Mouse (Mus musculus): ENCODE data around the gene Soga1.

The Soga1 gene

DNA sequence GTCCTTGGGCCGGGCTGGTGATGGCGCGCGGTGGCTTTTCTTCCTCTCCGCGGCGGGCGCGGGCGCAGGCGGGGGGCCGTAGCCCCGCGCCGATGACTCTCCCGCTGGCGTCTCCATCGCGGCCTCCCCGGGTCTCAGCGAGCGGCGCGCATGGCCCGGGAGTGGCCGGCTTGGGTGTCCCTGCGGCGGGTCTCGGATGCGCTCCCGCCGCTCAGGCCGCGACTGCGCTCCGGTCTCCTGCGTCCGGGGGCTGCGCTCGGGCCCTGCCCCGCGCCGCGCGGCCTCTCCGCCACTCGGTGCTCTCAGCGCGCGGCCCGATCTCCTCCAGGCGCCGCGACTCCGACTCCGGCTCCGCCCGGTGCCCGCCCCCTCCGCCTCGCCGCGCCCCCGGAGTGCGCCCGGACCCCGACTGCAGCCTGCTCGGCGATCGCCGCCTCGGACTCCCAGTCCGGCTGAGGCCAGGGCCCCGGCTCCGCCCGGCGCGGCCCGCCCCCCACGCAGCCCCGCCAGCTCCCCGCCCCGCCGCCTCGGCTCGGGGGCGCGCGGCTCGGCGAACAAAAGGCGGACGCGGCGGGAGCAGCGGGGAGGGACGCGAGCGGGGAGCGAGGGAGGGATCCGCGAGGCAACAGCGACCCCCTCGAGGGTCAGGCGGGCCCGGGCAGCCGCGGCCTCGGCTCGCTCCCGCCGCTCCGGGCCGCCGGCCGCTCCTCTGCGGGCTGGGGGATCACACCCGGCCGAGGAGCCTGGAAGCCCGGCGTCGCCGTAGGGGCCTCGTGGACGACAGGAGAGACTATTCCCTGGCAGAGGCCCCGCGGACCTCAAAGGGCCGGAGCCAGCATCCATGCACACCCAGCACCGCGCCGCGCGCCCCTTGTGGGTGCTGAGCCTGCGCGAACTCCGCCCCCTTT, at the start of gene Soga1:
TSS of gene Soga1 (minus strand) at position 462 of the 908 bp plus-strand sequence.
- peak; percentile 88 for DNase-seq

GRCm38 (mm10) chr2:157128072-157128471, 49.0 kb upstream of the Soga1 start:
- DNase-seq = no peak

- DNase-seq = no peak
Observed at GRCm38 (mm10) chr2:157127370-157127769, 48.3 kb upstream of the Soga1 start.

DNA sequence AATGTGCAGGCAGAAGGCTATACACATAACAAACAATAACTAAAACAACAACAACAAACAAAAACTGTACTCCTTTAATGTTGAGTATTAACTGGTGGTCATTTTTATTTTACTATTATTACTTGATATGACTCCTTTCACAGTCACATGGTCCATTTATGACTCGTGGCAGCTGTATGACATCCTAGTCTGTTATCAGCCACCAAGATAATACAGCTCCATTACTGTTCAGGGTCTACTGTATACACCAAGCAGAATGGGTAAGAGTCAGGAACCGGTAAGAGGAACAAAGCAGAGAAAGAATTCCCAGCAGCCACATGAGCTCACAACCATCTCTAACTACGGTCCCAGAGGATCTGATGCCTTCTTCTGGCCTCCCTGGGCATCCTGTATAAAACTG, 46.2 kb upstream of the Soga1 start:
- no peak for DNase-seq

GRCm38 (mm10) chr2:157121766-157122165, 42.7 kb upstream of the Soga1 start:
- DNase-seq = no peak

DNA sequence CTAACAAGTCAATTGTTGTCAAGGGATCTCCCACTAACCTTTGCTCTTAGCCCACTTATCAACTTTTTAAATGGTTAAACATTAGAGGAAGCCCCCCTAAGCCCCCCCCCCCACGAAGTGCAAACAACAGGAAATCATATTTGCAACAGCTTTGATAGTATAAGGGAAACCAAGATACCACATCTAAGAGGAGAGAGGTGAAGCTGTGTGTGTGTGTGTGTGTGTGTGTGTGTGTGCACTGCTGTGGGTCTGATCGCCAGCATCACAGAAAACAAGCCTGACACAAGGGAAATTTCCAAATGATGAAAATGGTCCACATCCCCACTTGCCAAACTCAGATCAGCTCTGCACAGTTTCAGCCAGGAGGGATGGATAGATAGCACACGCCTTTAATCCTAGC, 40.0 kb upstream of the Soga1 start:
- no peak for DNase-seq

GRCm38 (mm10) chr2:157118556-157118955, 39.5 kb upstream of the Soga1 start:
- DNase-seq = no peak

DNA sequence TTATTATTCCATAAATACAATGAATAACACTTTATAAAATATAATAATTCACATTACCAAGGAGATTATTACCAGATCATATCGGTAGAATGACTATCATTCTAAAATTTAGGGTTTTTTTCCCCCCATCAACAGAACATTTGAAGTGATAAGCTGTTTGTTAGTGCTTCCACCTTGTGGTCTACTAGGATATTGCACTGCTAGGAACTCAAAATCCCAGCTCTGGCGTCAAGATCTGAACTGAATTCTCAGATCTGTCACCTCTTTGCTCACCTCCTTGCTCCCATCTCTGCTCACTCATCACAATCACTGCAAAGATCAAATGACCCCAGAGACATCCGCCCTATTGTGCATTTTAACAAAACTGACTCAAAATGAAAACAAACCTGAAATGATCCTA, 37.9 kb upstream of the Soga1 start:
- no peak for DNase-seq

DNA sequence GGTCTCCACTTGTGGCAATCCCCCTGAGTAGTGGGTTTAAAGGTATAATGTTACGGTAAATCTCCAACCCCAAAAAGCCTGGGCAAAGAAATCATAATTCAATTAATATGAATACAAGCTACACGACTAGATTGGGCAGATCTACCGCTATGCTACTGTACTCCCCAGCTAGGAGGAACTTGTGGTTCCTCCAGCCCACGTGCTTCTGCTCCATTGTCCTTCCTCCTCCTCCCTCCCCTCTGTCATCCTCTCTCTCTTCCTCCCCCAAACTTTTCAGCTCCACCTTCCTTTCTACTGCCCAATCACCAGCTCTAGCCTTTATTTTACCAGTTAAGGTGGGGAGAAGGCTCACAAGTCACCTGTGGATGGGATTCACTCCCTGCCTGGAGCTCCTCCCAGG, 29.2 kb upstream of the Soga1 start:
- no peak for DNase-seq

DNA sequence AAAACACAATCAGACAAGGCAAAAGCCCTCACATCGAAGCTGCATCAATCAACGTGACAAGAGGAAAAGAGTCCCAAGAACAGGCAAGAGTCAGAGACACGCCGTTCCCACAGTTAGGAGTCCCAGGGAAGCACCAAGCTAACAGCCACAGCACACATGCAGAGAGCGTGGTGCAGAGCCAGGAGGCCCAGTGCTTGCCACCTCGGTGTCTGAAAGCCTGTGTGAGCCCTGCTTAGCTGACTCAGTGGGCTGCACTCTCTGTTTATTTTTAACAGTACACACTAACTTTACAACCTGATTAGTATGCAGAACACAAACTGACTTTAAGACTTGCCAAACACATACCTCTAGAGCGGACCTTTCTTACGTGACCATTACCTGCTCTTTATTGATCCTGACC, 25.4 kb upstream of the Soga1 start:
- DNase-seq = no peak

DNA sequence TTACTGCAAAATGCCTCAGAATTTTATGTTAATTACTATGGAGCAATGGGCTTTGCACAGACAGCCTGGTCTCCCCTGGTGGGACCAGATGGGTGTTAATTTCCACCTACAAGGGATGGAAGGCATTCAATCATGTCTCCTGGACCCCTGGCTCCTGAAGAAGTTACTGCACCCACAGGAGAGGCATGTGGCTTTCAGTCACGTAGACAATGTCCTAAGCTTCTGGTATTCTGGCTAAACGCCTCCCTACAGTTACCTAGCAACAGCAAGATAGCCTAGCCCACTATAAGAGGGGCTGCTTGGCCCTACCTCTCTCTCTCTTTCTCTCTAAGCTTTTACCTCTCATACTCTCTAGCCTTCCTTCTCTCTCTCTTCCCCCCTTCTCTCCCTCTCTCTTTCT, 23.2 kb upstream of the Soga1 start:
- DNase-seq = no peak

GRCm38 (mm10) chr2:157101650-157102049, 22.6 kb upstream of the Soga1 start:
- no peak for DNase-seq

DNA sequence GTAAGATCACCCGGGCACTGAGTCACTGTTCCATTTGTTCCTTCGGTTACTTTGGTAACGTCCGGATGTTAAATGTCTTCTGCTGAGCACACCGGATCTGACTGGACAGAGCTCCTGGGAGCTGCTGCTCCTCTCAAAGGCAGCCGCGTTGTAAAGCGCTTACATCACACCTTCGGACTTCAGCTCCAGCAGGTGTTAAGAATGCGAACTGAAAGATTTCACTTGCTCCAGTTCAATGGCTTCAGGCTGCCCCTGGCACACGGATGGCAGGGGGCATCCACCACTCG, 21.2 kb upstream of the Soga1 start:
- no peak for DNase-seq

- no peak for DNase-seq
Observed at GRCm38 (mm10) chr2:157099532-157100318, 20.7 kb upstream of the Soga1 start.

GRCm38 (mm10) chr2:157095005-157095755, 16.1 kb upstream of the Soga1 start:
- DNase-seq = peak; percentile 72

DNA sequence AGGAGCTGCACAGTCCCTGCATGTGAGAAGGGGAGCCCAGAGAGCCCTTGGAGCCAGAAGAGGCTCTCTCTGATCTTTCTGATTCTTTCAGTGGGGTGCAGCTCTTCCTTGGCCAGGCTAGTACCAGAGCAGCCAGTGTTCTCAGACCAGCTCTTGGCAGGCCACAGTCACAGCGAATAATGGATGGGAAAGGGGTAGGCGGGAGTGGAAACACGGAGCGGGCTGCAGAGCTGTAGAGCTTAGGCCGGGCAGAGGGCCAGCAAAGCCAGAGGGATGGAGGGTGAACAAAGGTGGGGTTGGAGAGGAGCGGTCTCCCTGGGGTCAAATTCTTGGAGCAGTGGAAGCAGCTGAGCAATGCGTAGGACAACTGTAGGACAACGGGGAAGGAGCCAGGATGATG, 13.0 kb upstream of the Soga1 start:
- no peak for DNase-seq

DNA sequence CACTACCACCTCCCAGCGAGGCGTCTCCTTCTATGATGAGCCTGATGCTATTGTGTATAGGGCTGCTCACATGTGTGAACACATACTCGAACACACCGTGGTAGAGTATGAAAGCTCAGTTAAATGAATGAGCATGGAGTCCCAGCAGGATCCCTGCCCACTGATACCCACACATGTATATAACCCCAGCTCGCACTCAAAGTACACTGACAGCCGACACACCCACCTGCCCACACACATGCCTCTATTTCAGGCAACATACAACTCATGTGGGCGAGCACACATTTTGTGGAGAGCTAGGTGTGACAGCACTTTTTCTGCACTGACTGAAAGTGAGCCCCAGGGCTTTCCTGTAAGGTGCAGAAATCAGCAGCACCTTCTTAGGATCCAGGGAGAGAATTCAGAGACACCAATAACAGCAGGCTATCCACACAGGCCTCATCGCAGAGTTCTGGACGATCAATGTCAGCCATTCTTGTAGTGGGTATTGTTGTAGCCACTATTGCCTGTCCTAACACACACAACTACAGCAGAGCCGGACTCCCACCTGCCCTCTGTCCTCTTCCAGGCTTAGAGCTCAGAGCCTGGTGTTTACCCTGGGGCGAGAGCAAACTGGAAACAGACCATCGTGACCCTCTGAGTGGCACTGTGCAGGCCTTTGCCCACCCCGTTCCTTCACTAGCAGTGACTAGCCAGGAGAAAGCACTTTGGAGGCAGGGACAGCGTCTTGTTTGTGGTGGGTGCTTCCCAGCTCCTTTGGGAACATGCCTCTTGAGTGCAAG, 8.7 kb upstream of the Soga1 start:
- DNase-seq = no peak

DNA sequence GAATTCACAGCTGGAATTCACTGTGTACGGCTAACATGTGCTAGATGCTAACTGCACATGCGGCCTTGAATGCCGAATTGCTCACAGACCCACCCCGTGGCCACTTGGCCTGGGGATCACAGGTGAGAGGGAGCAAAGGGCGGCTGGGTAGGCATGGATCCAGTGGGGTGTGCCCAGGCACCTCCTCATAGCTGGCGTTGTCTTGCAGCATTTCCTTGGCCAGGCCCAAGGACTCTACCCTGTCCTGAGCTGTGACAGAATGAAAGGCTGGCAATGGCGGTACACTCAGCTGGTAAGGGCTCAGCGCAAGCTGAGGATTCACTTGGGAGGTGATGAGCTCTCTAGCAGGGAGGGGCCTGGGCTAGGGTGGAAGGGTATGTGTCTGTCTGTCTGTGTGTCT, 7.7 kb upstream of the Soga1 start, which contains the start of gene Tldc2:
TSS of gene Tldc2 (plus strand) at position 260 of the 400 bp plus-strand sequence.
- DNase-seq = no peak

DNA sequence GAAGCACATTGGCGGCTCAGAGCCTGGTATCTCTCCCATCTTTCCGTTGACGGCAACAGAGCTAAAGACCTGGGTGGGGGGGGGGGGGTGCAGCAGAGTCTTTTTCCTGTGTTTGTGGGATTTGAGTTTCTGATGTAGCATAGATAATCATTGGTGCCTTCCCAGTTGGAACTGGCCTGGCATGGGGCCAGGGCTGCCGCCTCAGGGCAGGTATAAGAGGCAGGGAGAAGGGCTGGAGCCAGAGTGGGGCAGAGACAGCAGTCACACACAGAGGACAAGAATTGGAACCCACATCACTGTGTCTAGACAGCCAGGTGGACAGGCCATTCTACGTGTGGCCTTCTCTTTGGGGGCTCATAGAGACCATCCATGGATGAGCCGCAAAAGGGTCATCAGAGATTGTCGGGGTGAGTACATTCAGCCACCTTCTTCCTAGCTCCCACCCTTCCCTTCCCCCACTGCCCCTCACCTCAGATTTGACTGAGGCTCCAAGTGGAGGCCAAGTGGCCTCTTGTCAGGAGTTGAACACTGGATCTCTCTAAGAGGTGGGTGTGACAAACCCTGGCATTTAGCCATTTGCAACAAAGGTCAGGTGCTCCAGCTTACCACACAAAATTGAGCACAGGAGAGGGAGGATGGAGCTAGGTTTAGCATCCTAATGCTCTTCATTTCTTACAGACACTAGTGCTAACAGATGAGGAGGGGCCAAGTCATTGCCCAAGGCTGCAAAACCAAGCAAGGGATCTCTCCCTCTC, 6.0 kb upstream of the Soga1 start:
- DNase-seq = no peak

DNA sequence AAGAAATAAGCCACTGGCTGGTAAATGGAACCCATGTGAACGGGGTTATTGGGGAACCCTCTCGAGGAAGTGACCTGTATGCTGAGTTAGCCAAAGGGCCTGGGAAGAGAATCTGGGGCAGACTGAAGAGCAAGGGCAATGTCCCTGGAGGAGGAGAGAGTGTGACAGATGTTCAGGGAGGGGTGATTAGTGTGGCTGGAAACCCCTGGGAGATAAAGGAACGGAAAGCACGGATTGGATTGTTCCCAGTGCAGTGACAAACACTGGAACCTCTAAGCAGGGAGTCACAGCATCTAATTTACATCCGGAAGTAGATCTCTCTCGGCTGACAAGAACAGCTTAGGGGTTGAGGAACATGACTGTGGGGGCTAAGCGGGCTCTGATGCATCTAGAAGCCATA, 2.9 kb upstream of the Soga1 start:
- DNase-seq = peak; percentile 11

DNA sequence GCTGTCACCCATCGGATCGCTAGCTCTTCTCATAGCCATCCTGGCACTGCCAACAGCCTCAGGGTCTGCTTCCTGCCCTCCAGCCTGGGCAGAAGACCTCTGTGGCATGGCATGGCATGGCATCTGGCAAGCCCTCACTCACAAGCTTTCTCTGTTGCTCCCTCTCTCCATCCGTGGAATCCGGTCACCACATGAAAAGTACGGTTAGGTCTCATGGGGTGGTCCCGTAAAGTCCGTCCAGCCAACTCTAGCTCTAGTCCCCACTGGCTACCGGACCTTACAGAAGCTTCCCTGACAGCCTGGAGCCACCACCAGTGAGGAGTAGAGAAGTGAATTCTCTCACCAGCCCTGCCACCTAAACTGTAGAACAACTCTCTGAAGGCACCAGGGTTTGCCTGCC, 2.3 kb upstream of the Soga1 start:
- peak; percentile 33 for DNase-seq

GRCm38 (mm10) chr2:157079701-157080180, 687 bp upstream of the Soga1 start:
- DNase-seq = no peak

Measured in cerebellum, adult 11-12 months (tissue).